Mouse (Mus musculus): Measurements from ENCODE around the gene Rnf150. TPM values are rescaled to one million over a fixed set of nuclear protein-coding genes. Genes with fewer than 3 reads are reported as not detected.

Gene Rnf150
- polyA plus RNA-seq, 1 experiment: 44.9 TPM

DNA sequence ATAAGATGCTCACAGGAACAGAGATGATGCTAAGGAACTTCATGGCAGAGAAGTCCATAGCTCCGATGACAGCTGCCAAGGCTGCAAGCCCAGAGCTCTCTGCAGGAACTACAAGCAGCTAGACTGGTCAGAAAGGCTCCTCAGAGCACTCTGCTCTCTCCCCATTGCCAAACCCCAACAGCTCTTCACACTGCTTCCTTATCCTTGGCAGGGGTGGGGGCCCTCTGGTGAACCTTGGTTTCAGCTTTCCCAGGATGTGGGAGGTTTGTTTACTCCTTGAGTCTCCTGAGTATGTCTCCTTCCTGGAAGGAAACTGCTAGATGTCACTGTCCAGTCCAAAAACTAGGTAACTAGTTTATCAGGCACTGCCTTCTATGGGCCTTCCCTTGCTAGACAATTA, 276.9 kb downstream of the Rnf150 start:
- peak overlapping the region; percentile 49 for H3K27ac ChIP-seq (ENCODE audit: insufficient read depth, low read depth, low read length)

DNA sequence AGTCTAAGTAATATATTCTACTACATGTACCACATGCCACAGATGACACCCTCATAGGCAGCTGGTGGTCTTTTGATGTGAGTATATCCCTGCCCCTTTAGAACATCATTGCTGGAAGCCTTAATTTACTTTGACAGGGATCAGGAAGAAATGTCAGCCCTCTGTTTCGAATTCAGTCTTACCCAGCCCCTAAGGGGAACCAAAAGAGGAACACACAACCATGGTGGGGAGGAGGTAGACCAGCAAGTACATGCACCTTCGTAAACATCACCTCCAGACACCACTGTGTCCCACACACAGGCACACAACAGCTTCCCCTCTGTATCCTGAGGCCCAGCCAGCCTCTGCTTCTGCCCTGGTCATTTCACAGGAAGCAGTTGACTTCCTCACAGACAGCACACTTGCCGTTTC, 277.6 kb downstream of the Rnf150 start:
- peak overlapping the region; percentile 26 for H3K4me3 ChIP-seq (ENCODE audit: insufficient read depth, low read length)
- H3K4me1 ChIP-seq (ENCODE audit: control insufficient read depth, insufficient read depth, low read length): peaks cover 38% of the 10 kb centered on the region
- no peak for TF ChIP-seq CTCF (IDR thresholded peaks at IDR 0.05; ENCODE audit: low read depth, low read length)
- no peak for TF ChIP-seq POLR2A (IDR thresholded peaks at IDR 0.05; ENCODE audit: borderline replicate concordance, low read depth, low read length)
- peak overlapping the region; percentile 93 for H3K27ac ChIP-seq (ENCODE audit: insufficient read depth, low read depth, low read length)

More for the DNA sequence above, 276.9 kb downstream of the Rnf150 start:
- H3K4me3 ChIP-seq (ENCODE audit: insufficient read depth, low read length): no peak overlapping the region
- TF ChIP-seq CTCF (IDR thresholded peaks at IDR 0.05; ENCODE audit: low read depth, low read length) (no peak), POLR2A (IDR thresholded peaks at IDR 0.05; ENCODE audit: borderline replicate concordance, low read depth, low read length) (no peak)
- H3K4me1 ChIP-seq (ENCODE audit: control insufficient read depth, insufficient read depth, low read length): peaks cover 38% of the 10 kb centered on the region

Other genes with a start within 250 kb of the Rnf150 start
- 31.6 and 34.5 TPM in 2 replicates for gene Zfp330, start 89.2 kb upstream of the Rnf150 start, polyA plus RNA-seq (2012; ENCODE audit: insufficient read depth, insufficient read length, missing spikeins)